ENCODE assay signal across 9 mouse cellular contexts in genomic region chr12:88722691-88723070, GRCm38 (mm10). TPM values are rescaled to one million over a fixed set of nuclear protein-coding genes. Genes with fewer than 3 reads are reported as not detected.
DNase-seq lines count a peak whose midpoint lies in the region; ATAC-seq and TF ChIP-seq lines count a peak whose summit lies in the region.
"Had no signal": no experiment of that assay in that cellular context is flagged by ENCODE, and none has a peak within 500 bp of the region (broad histone marks: within the 10 kb centered on the region; RNA-seq: fewer than 3 reads in every experiment).

Nrxn3 (plus strand) TSS chr12:88722876.

- peak within 1 kb of the TSS; percentile 11 for H3K4me3 ChIP-seq in lung, embryonic 15.5 days
- peak within 1 kb of the TSS; percentile 50 for H3K4me3 ChIP-seq in forebrain, postnatal 0 days (ENCODE audit: low read depth, low read length)
- H3K4me3 ChIP-seq in kidney, embryonic 15.5 days (replicated peaks): peak within 1 kb of the TSS; percentile 26
- H3K4me3 ChIP-seq in limb, embryonic 14.5 days (replicated peaks; ENCODE audit: low read length): no peak within 1 kb of the TSS
- peak within 1 kb of the TSS; percentile 58 for H3K4me3 ChIP-seq in olfactory bulb, adult 2 months (ENCODE audit: insufficient read depth, low read depth, low read length)

- intact Hi-C loops in gastrocnemius, postnatal 36 days (cut with DNase I): no loop called here

- no peak for TF ChIP-seq CTCF in forebrain, postnatal 0 days (IDR thresholded peaks at IDR 0.05; ENCODE audit: low read depth)
- no peak for TF ChIP-seq CTCF in olfactory bulb, adult 2 months (IDR thresholded peaks at IDR 0.05; ENCODE audit: insufficient read depth, low read depth, low read length)

- TF ChIP-seq POLR2A in limb, embryonic 14.5 days (IDR thresholded peaks at IDR 0.05; ENCODE audit: borderline replicate concordance, extremely low read depth, insufficient read depth, insufficient read length): no peak
- peak; percentile 93 for TF ChIP-seq POLR2A in olfactory bulb, adult 2 months (IDR thresholded peaks at IDR 0.05; ENCODE audit: insufficient read depth, low read depth, low read length)

- H3K36me3 ChIP-seq in lung, embryonic 15.5 days: no peaks in the 10 kb centered on the region
- no peaks in the 10 kb centered on the region for H3K36me3 ChIP-seq in forebrain, postnatal 0 days (ENCODE audit: insufficient read depth)
- H3K36me3 ChIP-seq in kidney, embryonic 15.5 days: no peaks in the 10 kb centered on the region
- no peaks in the 10 kb centered on the region for H3K36me3 ChIP-seq in limb, embryonic 14.5 days (ENCODE audit: control insufficient read depth, insufficient read depth, low read length)

- no peak within 1 kb of the TSS for H3K9ac ChIP-seq in lung, embryonic 15.5 days
- peak within 1 kb of the TSS; percentile 56 for H3K9ac ChIP-seq in forebrain, postnatal 0 days
- H3K9ac ChIP-seq in kidney, embryonic 15.5 days: no peak within 1 kb of the TSS
- H3K9ac ChIP-seq in limb, embryonic 14.5 days (ENCODE audit: low read depth, low read length, severe bottlenecking): no peak within 1 kb of the TSS

- no peak for DNase-seq in lung, postnatal 25 days (ENCODE audit: low spot score)
- peak; percentile 86 for DNase-seq in forebrain, postnatal 0 days
- peak; percentile 28 for DNase-seq in limb, embryonic 14.5 days (ENCODE audit: low spot score)
- DNase-seq in spleen, postnatal 36 days (ENCODE audit: low spot score in 2 of 2): no peak
- no peak for DNase-seq in gastrocnemius, postnatal 36 days

- H3K27me3 ChIP-seq in lung, embryonic 15.5 days: no peaks in the 10 kb centered on the region
- H3K27me3 ChIP-seq in forebrain, postnatal 0 days (ENCODE audit: insufficient read depth, low read length): no peaks in the 10 kb centered on the region
- H3K27me3 ChIP-seq in kidney, embryonic 15.5 days: peaks cover 6% of the 10 kb centered on the region; the same call in 1 of the 2 replicates
- H3K27me3 ChIP-seq in limb, embryonic 14.5 days (ENCODE audit: control insufficient read depth, insufficient read depth, low read length): no peaks in the 10 kb centered on the region
- H3K27me3 ChIP-seq: Patski had no signal

- peak within 1 kb of the TSS; percentile 45 for H3K4me2 ChIP-seq in lung, embryonic 15.5 days
- peak within 1 kb of the TSS; percentile 46 for H3K4me2 ChIP-seq in forebrain, postnatal 0 days (ENCODE audit: low read depth)
- H3K4me2 ChIP-seq in kidney, embryonic 15.5 days: peak within 1 kb of the TSS; percentile 52
- peak within 1 kb of the TSS; percentile 36 for H3K4me2 ChIP-seq in limb, embryonic 14.5 days (replicated peaks; ENCODE audit: low read depth, low read length, severe bottlenecking)

- peak; percentile 87; the same call in 1 of the 2 replicates for ATAC-seq in lung, embryonic 15.5 days (ENCODE audit: borderline replicate concordance, extremely low read depth, low FRiP score, low TSS enrichment)
- ATAC-seq in forebrain, postnatal 0 days: peak; percentile 97
- peak; percentile 95 for ATAC-seq in kidney, embryonic 15.5 days (replicated peaks; ENCODE audit: low FRiP score)
- ATAC-seq in limb, embryonic 14.5 days (ENCODE audit: low FRiP score, low read depth): peak; percentile 77
- ATAC-seq: Patski had no signal

- WGBS in lung, embryonic 15.5 days: under 1% methylated on average over 9 of the region's 9 CpGs
- WGBS in forebrain, postnatal 0 days: 0% methylated on average over 9 of the region's 9 CpGs
- 2% methylated on average over 9 of the region's 9 CpGs for WGBS in kidney, embryonic 15.5 days
- 2% methylated on average over 9 of the region's 9 CpGs for WGBS in limb, embryonic 14.5 days
- under 1% methylated on average over 9 of the region's 9 CpGs for WGBS in olfactory bulb, adult 2 months

- H3K27ac ChIP-seq in lung, embryonic 15.5 days: no peak within 1 kb of the TSS
- H3K27ac ChIP-seq in forebrain, postnatal 0 days (ENCODE audit: low read depth, low read length): no peak within 1 kb of the TSS
- no peak within 1 kb of the TSS for H3K27ac ChIP-seq in kidney, embryonic 15.5 days
- H3K27ac ChIP-seq in limb, embryonic 14.5 days (replicated peaks; ENCODE audit: low read depth, low read length): no peak within 1 kb of the TSS
- peak within 1 kb of the TSS; percentile 60 for H3K27ac ChIP-seq in olfactory bulb, adult 2 months (ENCODE audit: insufficient read depth, low read depth, low read length)

- H3K9me3 ChIP-seq in lung, embryonic 15.5 days: no peaks in the 10 kb centered on the region
- no peaks in the 10 kb centered on the region for H3K9me3 ChIP-seq in forebrain, postnatal 0 days (ENCODE audit: low read length)
- H3K9me3 ChIP-seq in kidney, embryonic 15.5 days (replicated peaks): no peaks in the 10 kb centered on the region
- no peaks in the 10 kb centered on the region for H3K9me3 ChIP-seq in limb, embryonic 14.5 days (ENCODE audit: control insufficient read depth, low read length)

- 0 out of 2 replicates have a peak, but pooled peaks cover 5% of the 10 kb centered on the region for H3K4me1 ChIP-seq in lung, embryonic 15.5 days
- H3K4me1 ChIP-seq in forebrain, postnatal 0 days (ENCODE audit: insufficient read depth): no peaks in the 10 kb centered on the region
- 0 out of 2 replicates have a peak, but pooled peaks cover 9% of the 10 kb centered on the region for H3K4me1 ChIP-seq in kidney, embryonic 15.5 days
- H3K4me1 ChIP-seq in limb, embryonic 14.5 days (ENCODE audit: control insufficient read depth, insufficient read depth, low read length): no peaks in the 10 kb centered on the region
- peaks cover 3% of the 10 kb centered on the region; the same call in 1 of the 2 replicates for H3K4me1 ChIP-seq in olfactory bulb, adult 2 months (ENCODE audit: control insufficient read depth, insufficient read depth, low read length)

RNA-seq across cellular contexts. Expression of gene Nrxn3, which starts in this region (rescaled TPM):
- polyA plus RNA-seq in lung, embryonic 15.5 days (2015; fragmentation: Nextera tagmentation; extraction: Ambion mirVana): 1.7 and 2.7 TPM in 2 replicates
- 60.1 and 94.6 TPM in 2 replicates for total RNA-seq in forebrain, postnatal 0 days (2014; rRNA removed)
- polyA plus RNA-seq in forebrain, postnatal 0 days (2015; fragmentation: Nextera tagmentation; extraction: Ambion mirVana): 32.7 and 59.9 TPM in 2 replicates
- 3.8 and 5.3 TPM in 2 replicates for polyA plus RNA-seq in kidney, embryonic 15.5 days (2015; fragmentation: Nextera tagmentation; extraction: Ambion mirVana)
- polyA plus RNA-seq in limb, embryonic 14.5 days (2012; rRNA removed): 1.1 and 1.4 TPM in 2 replicates
- 0.74 and 1.3 TPM in 2 replicates for polyA plus RNA-seq in limb, embryonic 14.5 days (2014; fragmentation: Nextera tagmentation; extraction: Ambion mirVana)
- 756 TPM in 1 of 2 replicates, not detected in the other for polyA plus RNA-seq in olfactory bulb, adult 2 months (2012; ENCODE audit: insufficient read depth, insufficient read length, low replicate concordance, missing spikeins)
- total RNA-seq in gastrocnemius, postnatal 36 days (2021): under 1 TPM in 1 of 2 experiments, not detected in 1; 0.23 TPM
- polyA plus RNA-seq: Patski had no signal

Comparison
In these comparisons a context has a peak if more than half of its experiments do, and no peak if none do; other contexts are left out.
1. RNA of gene Nrxn3 (total RNA-seq): 60.1 to 94.6 TPM in forebrain, postnatal 0 days; 0.23 TPM in gastrocnemius, postnatal 36 days; every median in the first group is over 10 times any median in the second.
2. DNase-seq: peak in forebrain, postnatal 0 days (single experiment) and limb, embryonic 14.5 days (single experiment); none in lung, postnatal 25 days (single experiment), spleen, postnatal 36 days (0 of 2) and gastrocnemius, postnatal 36 days (0 of 2).
3. Peak in every context shown above with its lines, with median percentiles within 50 percentile points of each other: ATAC-seq and H3K4me2 ChIP-seq.